Mouse (Mus musculus): Measurements from ENCODE around the gene Aurka.

Aurka gene

GRCm38 (mm10) chr2:172338206-172338942 is 32.0 kb downstream of the Aurka start:
- DNase-seq (ENCODE audit: low spot score in 2 of 2): no peak

GRCm38 (mm10) chr2:172329179-172329578 is 41.2 kb downstream of the Aurka start:
- peak; percentile 23 to 69 for DNase-seq (ENCODE audit: low spot score in 2 of 2)

DNA sequence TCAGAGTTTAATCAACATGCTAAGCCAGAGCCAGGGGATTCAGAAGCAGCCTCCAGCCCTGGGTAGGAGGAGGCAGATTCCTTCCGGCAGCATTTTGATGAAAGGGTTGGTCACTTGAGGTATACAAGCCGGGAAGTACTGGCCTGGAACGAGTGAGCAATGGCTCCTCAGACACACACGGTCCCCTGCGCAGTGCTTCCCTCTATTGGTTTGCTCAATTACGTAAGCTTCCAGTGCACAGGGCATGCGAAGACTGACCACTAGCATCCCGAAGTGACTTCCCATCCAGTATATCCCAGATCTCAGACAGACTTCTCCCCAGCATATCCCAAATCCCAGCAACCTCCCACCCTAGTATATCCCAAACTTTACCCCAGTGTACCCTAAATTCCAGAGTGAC is 42.1 kb downstream of the Aurka start:
- DNase-seq (ENCODE audit: low spot score in 2 of 2): no peak

- DNase-seq (ENCODE audit: low spot score in 2 of 2): peak; percentile 44 to 83
Measured at GRCm38 (mm10) chr2:172320878-172321277, 49.5 kb downstream of the Aurka start.

DNA sequence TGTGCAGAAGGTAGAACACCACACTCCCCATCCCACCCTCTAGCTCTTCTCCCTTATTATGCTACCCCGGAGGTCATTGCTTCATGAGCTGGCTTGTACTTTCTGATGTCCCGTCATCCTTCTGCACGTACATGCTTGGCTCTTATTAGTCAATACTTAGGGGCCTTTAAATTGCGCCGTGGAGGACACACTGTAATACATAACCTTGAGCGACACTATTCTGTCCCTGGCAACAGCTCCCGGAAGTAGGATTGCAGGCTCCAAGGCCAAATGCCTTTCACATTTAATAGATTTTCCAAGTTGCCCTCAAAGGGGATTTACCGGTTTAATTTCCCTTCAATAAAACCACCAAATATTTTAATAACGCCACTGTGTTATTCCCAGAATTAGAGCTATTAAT is 58.6 kb downstream of the Aurka start:
- no peak for DNase-seq (ENCODE audit: low spot score in 2 of 2)

DNA sequence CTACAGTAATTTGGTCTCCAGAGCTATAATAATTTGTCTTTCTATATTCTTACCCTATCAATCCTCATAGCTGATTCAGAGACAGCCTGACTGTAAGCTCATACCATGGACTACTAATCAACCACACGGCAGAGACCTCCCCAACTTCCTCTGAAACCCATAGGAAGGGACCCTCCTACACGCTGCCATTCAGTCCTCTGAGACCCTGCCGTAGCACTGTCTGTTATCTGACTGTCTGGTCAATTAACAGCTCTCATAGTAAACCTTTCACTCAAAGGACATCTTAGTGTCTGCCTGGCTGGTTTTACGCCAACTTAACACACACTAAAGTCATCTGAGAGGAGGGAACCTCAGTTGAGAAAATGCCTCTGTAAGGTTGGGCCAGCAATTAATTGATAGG is 63.8 kb downstream of the Aurka start:
- no peak for DNase-seq (ENCODE audit: low spot score in 2 of 2)

Data from urinary bladder, postnatal 4 days (tissue).